Mouse (Mus musculus) frontal cortex, adult 2 months (tissue): Measurements from ENCODE around the gene Lgsn. TPM values are rescaled to one million over a fixed set of nuclear protein-coding genes. Genes with fewer than 3 reads are reported as not detected.

Experiments used
- DNase-seq, 2 experiments: peaks; one replicate each; pipeline ENCODE4 v3.0.0; 2022; ENCODE audit warnings: low spot score in 1 of 2; ENCODE audit errors: extremely low spot score in 1 of 2
- polyA plus RNA-seq: library from polyadenylated mRNA; depleted of rRNA; stranded (reverse); fragments of >200 nt; gene quantifications from 2 replicates; pipeline ENCODE4 v1.2.3, GENCODE M21; 2012; rRNA removed

Lgsn gene
- polyA plus RNA-seq, 1 experiment: 0.08 TPM

DNA sequence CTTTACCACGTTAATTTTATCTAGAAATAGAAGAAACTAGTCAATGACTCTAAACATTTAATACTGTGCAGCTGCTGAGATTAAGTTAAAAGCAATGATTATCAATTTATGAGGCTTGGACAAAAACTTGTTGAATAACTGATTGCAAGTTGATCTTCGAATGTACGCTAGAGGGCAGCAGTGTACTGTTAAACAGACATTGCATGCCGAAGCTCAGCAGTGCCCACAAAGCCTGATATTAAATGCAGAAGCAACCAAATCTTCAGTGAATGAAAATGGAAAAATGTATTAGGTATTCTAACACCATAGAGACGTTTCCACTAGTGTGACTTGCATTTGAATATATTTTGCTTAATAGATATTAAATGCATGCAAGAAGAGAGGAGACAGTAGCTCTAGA is 33.9 kb downstream of the Lgsn start:
- DNase-seq: peak; percentile 23 to 87

DNA sequence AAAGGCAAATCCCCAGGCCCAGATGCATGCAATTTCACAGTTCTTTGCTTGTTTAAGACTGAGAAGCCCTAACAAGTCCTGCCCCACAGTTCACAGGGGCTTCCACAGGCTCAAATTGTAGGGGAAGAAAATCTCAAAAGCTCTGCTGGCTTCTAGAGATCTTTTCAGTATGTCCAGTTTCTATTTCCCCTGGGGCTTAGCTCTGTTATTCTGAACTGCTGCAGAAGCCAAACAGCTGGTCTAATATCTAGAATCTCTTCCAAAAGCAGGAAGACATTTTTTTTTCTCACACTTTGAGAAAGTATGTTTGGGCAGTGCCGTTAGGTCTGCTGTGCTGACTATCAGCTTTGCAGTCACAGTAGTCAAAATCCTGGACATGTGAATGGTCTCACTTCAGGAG is 38.6 kb downstream of the Lgsn start:
- no peak for DNase-seq

DNA sequence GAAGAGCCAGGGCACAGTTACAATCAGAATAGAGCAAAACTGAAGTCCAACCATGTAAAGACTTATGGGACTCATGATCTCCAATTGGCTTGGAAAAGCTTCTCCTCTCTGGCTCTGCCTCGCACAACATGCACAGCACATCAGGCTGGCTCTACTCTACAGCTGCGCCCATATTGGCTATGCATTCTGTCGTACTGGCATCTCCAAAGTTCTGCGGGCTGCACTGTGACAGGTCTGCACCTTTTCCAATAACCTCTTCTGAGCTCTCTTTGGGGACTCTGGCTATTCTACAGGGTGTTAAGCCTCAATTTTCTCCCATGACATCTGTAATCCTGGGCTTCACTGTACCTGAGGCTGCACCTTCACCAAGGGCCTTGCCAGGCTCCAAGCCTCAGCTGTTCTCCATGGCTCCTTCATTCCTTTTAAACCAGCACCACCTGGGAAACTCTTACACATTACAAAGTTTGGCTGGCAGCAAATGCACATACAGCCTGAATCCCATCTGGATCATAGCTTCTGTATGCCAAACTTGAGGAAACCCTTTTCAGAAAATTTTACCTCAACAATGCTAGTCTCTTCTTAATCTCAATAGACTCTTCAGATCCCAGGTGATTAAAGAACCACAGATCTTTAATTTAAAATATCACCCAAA is 44.5 kb downstream of the Lgsn start:
- DNase-seq: no peak

GRCm38 (mm10) chr1:31222564-31222963 is 46.4 kb downstream of the Lgsn start, which contains the start of the genes 4931428L18Rik and Pih1d3:
4931428L18Rik (minus strand) TSS chr1:31222684.
Pih1d3 (plus strand) TSS chr1:31222838.
- no peak for DNase-seq

DNA sequence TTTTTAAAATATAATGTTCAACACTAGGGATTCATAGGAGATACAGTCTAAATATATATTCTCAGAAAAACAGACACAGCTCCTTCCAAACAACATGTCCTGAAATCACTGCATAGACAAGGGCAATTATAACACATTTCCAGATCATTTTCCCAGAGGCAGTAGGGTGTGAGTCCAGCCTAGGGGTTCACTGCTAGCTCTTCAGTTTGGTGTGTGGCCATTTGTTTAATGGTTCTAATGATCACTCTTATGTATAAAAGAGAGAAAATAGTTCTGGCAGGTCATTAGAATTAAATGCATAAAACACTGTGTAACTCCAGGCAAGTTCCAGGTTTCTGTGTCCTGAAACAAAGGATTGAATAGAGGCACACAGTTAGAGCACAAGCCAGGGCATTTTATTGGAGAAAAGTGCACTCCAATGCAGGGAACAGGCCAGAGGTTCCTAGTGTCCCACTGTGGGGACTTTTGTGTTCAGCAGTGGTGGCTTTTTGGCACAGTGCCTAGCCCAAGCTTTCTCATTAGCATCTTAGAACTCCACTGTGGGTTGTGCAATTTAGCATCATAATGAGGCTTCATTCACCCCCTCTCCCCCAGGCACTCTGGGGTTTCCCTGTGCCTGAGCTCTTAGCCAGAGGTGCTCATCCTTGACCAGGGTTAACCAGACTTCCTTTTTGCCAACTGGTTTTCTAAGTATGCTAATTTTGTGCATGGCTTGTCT is 57.3 kb downstream of the Lgsn start:
- peak; percentile 6 to 40 for DNase-seq

Other genes starting within 250 kb of the Lgsn start
- not detected in 2 replicates for gene AC153137.1, start 198.4 kb upstream of the Lgsn start, polyA plus RNA-seq
- not detected in 2 replicates for gene 4931428L18Rik, start 46.3 kb downstream of the Lgsn start, polyA plus RNA-seq
- gene Pih1d3, start 46.4 kb downstream of the Lgsn start, polyA plus RNA-seq: not detected in 2 replicates